Mouse (Mus musculus) right cerebral cortex, postnatal 25 days (tissue): ENCODE results near the gene Rln3.

Experiments used
- DNase-seq: peaks from one replicate; pipeline ENCODE4 v3.0.0; 2022

Gene Rln3

DNA sequence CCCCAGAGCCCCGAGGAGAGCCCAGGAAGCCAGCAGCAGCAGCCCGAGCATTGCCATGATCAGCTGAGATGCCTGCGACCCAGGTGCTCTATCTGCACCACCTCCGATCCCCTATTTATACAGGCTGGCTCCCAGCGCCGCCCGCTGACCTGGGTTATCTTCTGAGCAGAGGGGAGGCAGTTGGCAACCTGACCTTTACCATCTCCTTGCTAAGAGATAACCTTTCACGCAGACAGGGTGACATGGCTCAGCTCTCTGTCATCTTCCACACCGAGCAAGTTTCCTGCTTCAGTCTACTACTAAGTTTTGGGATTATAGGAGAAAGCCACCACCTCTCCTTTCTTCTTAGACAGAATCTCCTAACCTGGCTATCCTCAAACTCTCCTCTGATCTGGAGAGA, at the start of gene Rln3:
TSS of gene Rln3 (minus strand) at position 101 of the 400 bp plus-strand sequence.
- no peak for DNase-seq

DNA sequence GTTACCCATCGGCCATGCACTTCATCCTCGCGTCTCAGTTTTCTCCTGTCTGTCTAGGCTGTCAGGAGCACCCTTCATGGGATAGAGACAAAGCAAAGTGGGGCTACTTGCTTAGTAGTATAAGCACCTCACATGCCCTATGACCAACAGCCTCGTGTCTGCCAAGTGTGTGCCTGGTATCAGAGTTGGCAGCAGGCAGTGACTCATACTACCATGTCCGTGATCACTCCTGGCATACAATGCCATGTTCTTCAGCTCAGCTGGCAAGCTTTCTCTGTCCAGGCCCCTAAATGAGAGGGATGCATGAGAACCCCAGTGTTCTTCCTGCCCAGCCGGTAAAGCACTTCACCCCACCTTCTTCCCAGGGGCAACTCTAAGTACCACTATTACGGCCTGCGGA, 45.8 kb upstream of the Rln3 start:
- DNase-seq: no peak

DNA sequence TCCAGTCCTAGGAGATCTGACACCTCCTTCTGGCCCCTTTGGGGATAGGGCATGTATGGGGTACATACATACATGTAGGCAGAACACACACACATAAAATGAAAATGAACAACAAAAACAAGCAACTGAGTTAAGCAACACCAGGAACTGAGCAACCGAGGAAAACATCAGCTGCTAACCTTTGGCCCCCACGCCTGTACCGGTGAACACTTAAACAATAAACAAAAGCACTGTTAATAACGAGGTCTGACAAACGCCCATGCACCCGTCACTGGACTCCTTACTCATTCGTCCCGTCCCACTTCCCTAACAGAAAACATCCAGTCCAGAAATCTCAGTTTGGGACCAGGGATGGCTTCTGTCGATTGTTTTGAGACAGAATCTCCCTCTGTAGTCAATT, 44.5 kb upstream of the Rln3 start:
- no peak for DNase-seq

- DNase-seq: no peak
These were observed 43.0 kb upstream of the Rln3 start for GRCm38 (mm10) chr8:84087821-84088220.

- no peak for DNase-seq
These were observed 42.4 kb upstream of the Rln3 start for GRCm38 (mm10) chr8:84087156-84087555.

DNA sequence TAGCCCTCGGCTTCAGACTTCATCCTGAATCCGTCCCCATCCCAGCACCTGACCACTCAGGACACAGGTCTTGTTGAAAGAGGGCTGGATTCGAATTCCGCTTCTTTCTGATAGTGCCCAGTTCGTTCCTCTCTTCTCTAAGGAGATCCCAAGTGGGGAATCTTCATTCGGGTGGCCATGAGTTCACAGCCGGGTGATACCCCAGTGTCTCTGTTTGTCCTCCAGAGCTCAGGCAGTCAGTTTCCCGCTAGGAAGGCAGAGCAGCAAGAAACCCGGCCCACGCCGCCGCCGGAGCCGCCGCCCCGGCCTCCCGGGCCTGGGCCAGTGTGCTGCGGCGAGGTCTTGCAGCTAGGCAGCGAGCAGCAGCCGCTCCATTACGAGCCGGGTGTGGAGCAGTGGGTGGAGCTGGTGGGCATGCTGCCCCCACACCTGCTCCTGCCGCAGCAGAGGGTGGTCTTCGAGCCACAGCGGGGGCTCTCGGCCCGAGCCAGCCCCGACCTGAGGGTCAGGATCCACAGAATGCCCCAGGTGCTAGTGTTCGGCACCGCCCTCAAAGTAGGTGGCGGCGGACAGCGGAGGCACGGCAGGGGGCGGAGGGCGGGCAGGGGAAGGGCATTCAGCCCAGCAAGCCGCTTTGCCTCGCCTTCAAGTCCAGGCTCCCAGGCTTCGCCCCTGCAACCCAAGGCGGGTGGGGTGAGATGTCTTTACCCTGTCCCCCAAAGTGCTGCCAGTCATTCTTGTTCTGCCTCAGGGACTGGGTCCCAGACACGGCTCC, 39.7 kb upstream of the Rln3 start:
- no peak for DNase-seq

- DNase-seq: no peak
These were observed 39.0 kb upstream of the Rln3 start for GRCm38 (mm10) chr8:84083829-84084241.

GRCm38 (mm10) chr8:84079206-84079605, 34.4 kb upstream of the Rln3 start:
- DNase-seq: no peak

DNA sequence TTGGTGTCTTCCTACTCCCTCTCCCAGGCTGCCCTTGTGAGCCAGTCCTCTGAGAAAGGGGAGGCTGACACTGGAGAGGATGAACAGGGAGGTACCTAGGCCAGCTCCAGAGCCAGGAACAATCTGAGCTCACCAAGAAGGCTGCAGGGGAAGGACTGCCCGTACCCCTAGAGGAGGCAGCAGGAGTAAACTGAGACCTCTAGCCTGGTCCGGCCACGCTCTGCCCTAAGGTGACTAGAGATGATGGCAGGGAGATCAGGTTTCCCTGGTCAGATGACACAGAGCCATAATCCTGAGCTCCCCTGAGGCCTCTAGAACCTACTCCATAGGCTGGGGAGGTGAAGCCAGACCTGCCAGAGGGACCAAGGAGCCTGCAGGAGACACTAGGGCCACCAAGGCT, 32.0 kb upstream of the Rln3 start:
- DNase-seq: no peak

DNA sequence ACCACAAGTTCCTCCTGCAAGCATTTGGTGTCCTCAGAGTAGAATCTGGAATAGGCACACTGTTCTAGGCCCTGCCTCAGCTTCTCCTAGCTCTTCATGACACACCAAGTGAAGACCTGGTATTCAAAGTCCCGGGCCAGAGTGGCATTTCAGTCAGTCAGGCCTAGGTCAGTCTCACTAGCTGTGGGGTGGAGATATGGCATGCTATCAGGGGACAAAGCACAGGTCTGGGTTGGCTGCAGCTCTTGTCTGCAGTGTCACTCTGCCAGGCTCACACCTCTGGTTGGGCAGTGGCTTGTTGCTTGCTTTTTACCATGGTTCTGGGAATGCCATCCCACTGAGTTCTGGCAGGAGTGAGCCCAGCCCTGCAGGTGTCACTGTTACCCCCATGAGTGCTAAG, 31.6 kb upstream of the Rln3 start:
- DNase-seq: no peak

- no peak for DNase-seq
These were observed 28.6 kb upstream of the Rln3 start for GRCm38 (mm10) chr8:84073230-84073976.

DNA sequence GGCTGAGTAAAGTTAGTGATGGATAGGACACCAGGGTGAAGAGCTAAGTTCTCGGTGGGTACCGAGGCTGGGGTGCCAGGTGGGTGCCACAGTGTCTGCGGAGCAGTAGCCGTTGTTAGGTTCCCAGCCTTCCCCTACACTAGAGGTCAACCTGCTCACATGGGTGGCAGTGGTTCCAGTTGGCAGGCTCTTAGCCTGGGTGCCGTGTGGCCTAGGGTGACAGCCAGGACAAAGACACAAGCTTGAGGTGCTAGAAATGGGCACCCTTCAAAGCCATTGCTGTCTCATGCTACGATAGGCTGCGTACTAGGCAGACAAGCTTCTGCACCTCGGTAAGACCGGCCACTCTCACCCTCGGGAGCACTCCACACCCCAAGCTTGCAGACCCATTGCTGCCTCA, 27.5 kb upstream of the Rln3 start:
- DNase-seq: no peak

DNA sequence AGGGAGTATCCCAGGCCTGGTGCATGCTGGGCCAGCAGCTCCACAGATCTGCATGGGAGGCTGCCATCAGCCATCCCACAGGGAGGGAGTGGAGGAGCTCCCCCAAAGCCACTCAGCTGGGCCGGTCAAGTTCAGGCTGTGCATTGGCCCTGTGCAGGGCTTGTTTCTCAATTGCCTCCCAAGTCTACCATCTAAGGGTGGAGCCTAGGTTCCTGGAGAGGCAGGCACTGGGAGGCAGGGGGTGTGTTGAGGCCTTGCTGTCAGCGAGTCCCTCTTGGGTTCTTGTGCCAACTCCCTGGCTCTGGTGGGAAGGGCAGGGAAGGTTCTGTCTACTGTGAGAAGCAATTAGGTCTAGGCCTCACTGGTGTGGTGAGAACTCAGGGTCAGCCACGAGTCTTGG, 27.1 kb upstream of the Rln3 start:
- DNase-seq: no peak

GRCm38 (mm10) chr8:84070667-84071066, 25.9 kb upstream of the Rln3 start:
- DNase-seq: peak; percentile 66

- no peak for DNase-seq
These were observed 25.4 kb upstream of the Rln3 start for GRCm38 (mm10) chr8:84070241-84070640.

GRCm38 (mm10) chr8:84069750-84070149, 24.9 kb upstream of the Rln3 start:
- DNase-seq: no peak

GRCm38 (mm10) chr8:84069169-84069568, 24.4 kb upstream of the Rln3 start:
- no peak for DNase-seq

- DNase-seq: no peak
These were observed 23.7 kb upstream of the Rln3 start for GRCm38 (mm10) chr8:84068316-84069035.

DNA sequence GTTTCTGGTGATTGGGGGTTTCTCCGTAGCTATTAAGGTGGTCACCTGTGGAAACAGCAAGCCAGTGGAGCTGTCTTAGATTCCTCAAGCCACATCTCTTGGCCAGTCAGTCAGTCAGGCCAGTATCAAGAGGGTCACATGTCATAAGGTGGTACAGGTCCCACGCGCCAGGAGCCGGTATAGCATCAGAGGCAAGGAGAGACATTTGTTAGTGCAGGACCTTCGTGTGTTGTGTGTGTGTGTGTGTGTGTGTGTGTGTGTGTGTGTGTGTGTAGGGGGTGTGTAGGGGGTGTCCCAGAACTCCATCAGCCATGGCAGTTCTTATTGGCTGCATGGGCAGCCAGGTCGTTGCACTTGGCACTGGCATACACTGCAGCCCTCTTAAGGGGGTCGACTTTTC, 23.1 kb upstream of the Rln3 start:
- DNase-seq: no peak

DNA sequence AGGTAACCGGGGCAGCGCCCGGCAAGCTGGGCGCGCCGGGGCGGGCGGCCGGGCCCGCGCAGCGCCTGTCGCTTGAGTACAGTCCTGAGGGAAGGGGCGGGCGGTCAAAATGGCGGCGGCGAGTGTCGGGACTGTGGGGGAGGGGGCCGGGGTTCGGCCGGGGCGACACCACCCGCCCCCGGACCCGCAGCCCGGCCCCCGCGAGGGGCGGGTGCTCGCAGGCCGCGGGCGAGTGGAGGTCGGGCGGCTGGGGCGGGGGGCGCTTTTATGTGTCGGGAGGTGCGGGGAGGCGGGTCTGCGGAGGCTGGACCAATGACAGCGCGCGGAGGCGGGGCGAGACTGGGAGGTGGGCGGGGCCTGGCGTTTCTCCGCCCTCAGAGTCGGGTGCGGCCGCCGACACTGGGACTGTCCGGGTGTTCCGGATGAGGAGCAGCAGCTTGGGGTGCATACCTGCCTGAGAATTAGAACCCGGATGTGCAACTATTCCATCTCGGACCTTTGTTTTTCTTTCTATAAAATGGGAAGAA, 22.3 kb upstream of the Rln3 start:
- peak; percentile 95 for DNase-seq

GRCm38 (mm10) chr8:84066291-84066930, 21.6 kb upstream of the Rln3 start, which contains the start of gene Rfx1:
Rfx1 (plus strand) TSS chr8:84066834.
- peak; percentile 99 for DNase-seq

- DNase-seq: no peak
These were observed 20.8 kb upstream of the Rln3 start for GRCm38 (mm10) chr8:84065457-84066072.
